Mouse (Mus musculus): ENCODE results near the gene Tspyl2. TPM values are rescaled to one million over a fixed set of nuclear protein-coding genes. Genes with fewer than 3 reads are reported as not detected.
"Not testable (repeated sequence)": the region's sequence is repeated elsewhere in the genome, so short reads cannot be mapped to it uniquely, and the experiment has no call there.

Gene Tspyl2
- 100 to 1,000 TPM; 105 to 116 TPM for total RNA-seq (2021)
- long read RNA-seq, experiment 1, transcript Tspyl2-201 (7 exons, 2,696 nt) = major isoform, 77 of 122 reads
- long read RNA-seq, experiment 1, partial matches to known transcripts = 5 of 122 reads
- long read RNA-seq, experiment 1, other reads (novel, unspliced or antisense) = 40 of 122 reads
- long read RNA-seq, experiment 2, transcript Tspyl2-201 (7 exons, 2,696 nt) = major isoform, 38 of 67 reads
- long read RNA-seq, experiment 2, partial matches to known transcripts = 4 of 67 reads
- long read RNA-seq, experiment 2, other reads (novel, unspliced or antisense) = 24 of 67 reads

DNA sequence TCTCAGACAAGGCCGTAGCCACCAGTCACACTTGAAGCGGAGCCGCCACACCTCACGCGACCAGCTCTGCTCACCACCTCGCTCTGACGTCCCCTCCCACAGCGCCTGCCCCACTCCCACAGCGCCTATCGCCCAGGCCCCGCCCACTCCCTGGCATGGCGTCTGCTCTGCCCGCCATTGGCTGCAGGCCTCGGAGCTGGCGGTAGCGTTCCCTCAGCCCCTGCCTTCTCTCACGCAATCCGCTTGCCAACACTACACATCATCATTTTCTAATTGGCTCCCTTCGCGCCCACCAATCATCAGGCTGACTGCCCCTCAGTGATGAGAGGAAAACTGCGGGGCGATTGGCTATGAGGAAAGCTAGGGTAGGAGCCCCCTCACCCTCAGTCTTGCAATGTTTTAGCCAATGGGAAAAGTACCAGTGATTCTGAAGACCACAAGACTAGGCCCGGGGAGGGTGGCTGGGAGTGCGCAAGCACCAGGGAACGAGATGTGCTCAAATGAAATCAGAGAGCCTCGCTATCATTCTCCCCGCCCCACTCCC lies at the start of gene Tspyl2:
Gene Tspyl2 (minus strand): TSS at position 68 of the 544 bp plus-strand sequence.
- DNase-seq (ENCODE audit: extremely low spot score in 1 of 2, low spot score in 2 of 2) = peak; percentile 90
- H3K27ac ChIP-seq = peak within 1 kb of the TSS; percentile 92
- intact Hi-C loops (cut with DNase I) = no loop called here
- H3K4me3 ChIP-seq = peak within 1 kb of the TSS; percentile 61
- TF ChIP-seq CTCF (IDR thresholded peaks at IDR 0.05) = no peak

DNA sequence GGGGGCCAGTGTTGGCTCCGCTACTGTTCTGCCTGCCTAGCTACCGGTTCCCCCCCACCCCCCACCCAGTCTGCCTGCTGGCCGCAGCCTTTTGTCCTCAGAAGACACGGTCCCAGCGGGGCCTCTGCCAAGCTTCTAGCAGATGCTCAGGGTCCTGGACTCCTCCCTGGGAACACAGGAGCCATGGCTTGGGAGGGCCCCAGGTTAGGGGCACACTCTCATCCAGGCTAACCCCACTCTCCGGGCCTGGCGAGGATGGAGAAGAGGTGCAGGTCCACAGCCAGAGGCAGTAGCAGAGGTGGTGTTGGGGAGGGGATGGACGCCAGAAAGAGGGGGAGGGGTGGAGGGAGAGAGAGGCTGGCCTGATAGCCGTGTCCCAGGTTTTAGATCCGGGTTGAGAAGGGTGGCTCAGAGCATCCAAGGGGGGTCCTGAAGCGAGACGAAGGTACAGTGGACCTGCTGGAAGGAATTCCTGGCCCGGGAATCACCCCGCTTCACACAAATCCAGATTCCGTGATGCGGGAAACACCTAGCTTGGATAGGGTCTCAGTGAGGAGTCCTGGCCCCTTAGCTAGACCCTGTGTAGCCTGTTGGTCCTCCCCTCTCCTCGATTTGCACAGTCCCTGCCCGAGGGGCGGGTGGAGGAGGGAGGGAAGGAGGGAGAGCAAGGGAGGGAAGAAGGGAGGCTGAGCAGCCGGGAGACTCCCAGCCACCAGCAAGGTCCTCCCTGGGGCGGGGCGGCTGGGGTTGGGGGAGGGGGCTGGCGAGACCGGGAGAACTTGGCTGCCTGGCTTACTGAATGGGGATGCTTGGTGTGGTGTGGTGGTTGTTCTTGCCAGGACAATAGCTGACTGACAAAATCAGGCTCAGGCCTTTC lies 26.4 kb upstream of the Tspyl2 start, which contains the start of gene Gpr173:
Gene Gpr173 (minus strand): TSS at position 308 of the 877 bp plus-strand sequence.
- intact Hi-C loops (cut with DNase I) = no loop called here
- no peak for TF ChIP-seq CTCF (IDR thresholded peaks at IDR 0.05)

DNA sequence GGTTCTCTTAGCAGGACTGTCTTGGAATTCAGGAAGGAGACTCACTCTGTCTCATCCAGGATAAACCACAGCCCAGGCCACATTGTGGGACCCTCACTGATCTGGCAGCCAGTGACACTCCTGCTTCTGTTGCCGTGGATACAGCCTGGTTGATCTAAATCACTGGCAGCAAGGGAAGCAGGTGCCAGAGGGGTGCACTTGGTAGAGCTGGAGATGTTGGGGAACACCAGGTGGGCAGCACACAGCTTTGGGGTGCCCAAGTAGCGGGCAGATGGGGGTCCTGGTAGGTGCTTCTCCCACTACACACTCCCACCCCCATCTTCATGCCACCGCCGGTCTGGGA lies 25.8 kb upstream of the Tspyl2 start:
- Histone ChIP-seq H3K27ac (peak overlapping the region; percentile 85), H3K4me3 (peak overlapping the region; percentile 55)
- intact Hi-C loops (cut with DNase I) = no loop called here
- DNase-seq (ENCODE audit: extremely low spot score in 1 of 2, low spot score in 2 of 2) = no peak
- TF ChIP-seq CTCF (IDR thresholded peaks at IDR 0.05) = no peak

More for the DNA sequence above, 26.4 kb upstream of the Tspyl2 start, which contains the start of gene Gpr173:
- Histone ChIP-seq H3K4me3 (peak within 1 kb of the TSS; percentile 55), H3K27ac (peak within 1 kb of the TSS; percentile 85)
- DNase-seq (ENCODE audit: extremely low spot score in 1 of 2, low spot score in 2 of 2) = peak; percentile 44 to 55

DNA sequence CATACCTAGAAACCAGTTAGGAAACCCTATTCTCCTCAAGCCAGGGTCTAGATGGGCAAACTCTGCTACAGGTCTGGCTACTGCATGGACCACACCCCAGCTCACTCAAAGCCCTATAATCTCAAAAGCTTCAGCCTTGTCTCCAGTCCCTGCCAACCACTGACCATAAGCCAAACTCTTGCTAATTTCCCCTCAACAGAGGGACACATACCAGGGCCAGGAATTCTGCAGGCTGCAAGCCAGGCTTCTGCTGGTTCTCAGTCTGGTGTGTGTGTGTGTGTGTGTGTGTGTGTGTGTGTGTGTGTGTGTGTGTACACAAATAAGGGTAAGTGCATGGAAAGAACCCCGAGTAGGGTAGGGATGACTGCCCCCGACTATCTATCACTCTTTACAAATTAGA lies 24.2 kb upstream of the Tspyl2 start:
- H3K27ac ChIP-seq = no peak overlapping the region
- intact Hi-C loops (cut with DNase I) = no loop called here
- H3K4me3 ChIP-seq = no peak overlapping the region
- no peak for DNase-seq (ENCODE audit: extremely low spot score in 1 of 2, low spot score in 2 of 2)
- TF ChIP-seq CTCF (IDR thresholded peaks at IDR 0.05) = no peak

DNA sequence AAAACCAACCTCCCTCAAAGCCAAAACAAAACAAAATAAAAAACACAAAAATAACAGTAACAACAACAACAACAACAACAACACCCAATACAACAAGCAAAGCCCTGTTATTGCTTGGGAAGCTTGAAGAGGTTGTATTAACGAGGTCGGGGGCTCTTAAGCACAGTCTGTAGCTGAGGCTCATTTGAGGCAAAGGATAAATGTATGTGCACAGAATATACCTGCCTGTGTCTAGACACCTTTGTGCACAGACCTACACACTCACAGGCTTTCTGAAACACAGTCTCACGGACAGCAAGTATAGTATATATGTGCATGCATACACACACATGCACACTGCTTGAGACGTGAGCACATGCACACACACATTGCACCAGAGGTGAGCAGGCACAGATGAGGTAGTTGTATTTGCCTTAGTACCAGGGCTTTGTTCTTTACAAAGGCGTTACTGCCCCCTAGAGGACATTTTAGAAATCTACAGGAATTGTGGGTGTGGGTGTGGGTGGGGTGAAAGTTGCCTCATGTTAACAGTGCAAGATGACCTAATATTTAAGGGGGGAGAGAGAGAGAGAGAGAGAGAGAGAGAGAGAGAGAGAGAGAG lies 10.4 kb upstream of the Tspyl2 start:
- DNase-seq (ENCODE audit: extremely low spot score in 1 of 2, low spot score in 2 of 2) = no peak
- TF ChIP-seq CTCF (IDR thresholded peaks at IDR 0.05) = peak; percentile 48
- Histone ChIP-seq H3K27ac (no peak overlapping the region), H3K4me3 (no peak overlapping the region)
- intact Hi-C loops (cut with DNase I) = loop anchor here (5.0 kb wide), 1 partner anchor 100 kb away; no protein-coding TSS in a partner anchor

DNA sequence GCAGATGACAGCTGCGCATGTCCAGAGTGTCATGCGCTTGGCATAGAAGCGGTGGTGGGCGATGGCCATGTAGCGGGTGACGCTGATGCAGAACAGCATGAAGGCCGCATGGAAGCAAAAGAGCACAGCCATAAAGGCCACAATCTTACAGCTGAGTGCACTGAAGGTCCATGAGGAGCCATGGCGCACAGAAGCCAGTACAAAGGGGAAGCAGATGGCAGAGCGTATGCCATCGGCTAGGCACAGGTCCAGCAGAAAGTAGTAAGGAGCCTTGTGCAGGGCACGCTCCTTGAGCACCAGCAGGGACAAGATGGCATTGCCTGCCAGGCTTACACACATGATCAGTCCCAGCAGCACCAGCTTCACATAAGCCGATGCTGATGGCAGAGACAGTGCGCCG lies 4.8 kb upstream of the Tspyl2 start:
- no peak for TF ChIP-seq CTCF (IDR thresholded peaks at IDR 0.05)
- intact Hi-C loops (cut with DNase I) = no loop called here
- Histone ChIP-seq H3K4me3 (no peak overlapping the region), H3K27ac (no peak overlapping the region)
- DNase-seq (ENCODE audit: extremely low spot score in 1 of 2, low spot score in 2 of 2) = no peak

DNA sequence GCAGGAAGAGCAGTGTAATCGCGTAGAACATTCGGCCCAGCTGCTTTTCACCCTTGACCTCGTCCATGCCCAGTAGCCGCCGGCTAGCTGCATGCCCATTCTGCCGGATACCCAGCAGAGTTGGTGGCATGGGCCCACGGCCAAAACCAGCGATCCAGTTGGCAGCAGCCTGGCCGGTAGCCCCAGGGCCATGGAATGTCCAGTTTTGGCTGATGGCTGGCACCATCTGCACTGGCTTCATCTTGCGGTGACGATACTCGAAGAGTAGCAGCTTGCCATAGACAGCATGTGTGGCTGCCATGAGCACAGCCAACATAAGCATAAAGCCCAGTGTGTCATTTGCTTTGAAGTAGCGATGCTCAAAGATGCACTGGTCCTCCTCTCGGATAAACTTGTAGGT lies 4.4 kb upstream of the Tspyl2 start:
- no peak for DNase-seq (ENCODE audit: extremely low spot score in 1 of 2, low spot score in 2 of 2)
- no peak for TF ChIP-seq CTCF (IDR thresholded peaks at IDR 0.05)
- H3K27ac ChIP-seq = no peak overlapping the region
- no peak overlapping the region for H3K4me3 ChIP-seq
- intact Hi-C loops (cut with DNase I) = no loop called here

DNA sequence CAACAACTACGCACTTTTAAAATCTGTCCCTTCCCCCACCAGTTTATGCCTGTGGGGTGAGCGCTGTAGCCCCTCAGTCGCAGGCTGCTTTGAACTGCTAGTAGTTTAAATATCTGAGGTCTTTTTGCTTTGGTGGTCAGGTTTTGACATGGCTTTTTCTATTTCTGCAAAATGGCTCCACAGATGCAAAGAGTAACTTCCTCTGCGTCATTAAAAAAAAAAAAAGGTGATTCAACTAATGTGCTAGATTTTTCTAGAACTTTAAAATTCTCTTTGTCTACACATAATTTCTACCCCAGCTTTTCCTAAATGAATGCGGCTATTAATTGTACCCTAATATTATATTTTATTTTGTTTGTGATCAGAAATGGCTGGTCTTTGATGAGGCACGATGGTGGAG lies 678 bp upstream of the Tspyl2 start:
- no peak for DNase-seq (ENCODE audit: extremely low spot score in 1 of 2, low spot score in 2 of 2)
- Histone ChIP-seq H3K27ac (peak overlapping the region; percentile 92), H3K4me3 (peak overlapping the region; percentile 61)
- TF ChIP-seq CTCF (IDR thresholded peaks at IDR 0.05) = no peak
- intact Hi-C loops (cut with DNase I) = no loop called here

DNA sequence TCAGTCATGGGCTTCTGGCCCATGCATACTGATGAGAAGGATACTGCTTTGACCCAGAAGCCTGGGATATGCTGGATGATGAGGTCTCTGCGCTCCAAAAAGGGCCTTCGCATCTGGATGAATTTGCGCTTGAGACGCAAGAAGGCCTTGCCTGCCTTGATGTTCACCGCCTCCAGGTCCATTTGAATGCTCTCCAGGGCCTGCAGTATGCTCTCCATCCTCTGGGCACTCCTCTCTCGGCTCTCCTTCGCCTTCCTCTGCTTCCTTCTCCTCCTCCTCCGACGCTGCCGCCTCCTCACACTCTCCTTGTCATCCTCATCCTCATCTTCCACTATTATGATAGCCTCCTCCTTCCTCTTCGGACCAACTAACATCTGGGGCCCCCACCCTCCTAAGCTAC lies 729 bp downstream of the Tspyl2 start:
- no peak; the same call in none of the 2 replicates for TF ChIP-seq CTCF (IDR thresholded peaks at IDR 0.05)
- no peak for DNase-seq (ENCODE audit: extremely low spot score in 1 of 2, low spot score in 2 of 2)
- intact Hi-C loops (cut with DNase I) = no loop called here

DNA sequence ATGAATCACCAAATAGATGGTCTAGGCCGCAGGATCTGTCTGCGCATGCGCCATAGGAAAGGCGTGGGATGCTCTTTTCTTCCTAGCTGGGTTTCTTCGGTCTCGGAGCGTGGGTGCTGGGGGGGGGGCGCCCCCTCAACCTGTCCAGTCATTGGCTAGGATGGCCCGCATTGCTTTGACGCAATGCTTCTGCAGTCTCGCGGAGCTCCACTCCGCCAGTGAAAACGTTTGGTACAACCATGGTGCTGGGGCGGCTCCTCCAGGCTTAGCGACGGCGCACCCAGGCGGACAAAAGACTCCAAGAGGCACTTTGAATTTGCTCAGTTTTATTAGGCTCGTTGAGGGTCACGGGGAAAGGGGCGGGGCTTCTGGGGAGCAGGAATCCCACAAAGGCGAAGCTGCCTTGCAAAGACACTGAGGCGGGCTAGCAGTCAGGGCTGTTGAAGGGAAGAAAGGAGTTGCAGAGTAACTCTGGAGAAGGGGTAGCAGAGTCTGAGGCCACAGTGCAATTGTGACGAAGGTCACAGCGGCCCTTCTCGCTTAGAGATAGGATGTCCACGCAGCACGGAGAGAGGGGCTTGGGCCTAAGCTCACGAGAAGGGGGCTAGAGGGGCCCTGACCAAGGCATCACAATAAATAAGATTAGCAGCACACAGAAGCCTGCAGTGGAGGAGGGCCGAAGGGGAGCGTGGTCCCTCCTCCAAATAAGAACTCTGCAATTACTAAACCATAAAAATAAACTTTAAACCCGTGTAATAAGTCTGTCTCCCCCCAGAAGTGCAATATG lies 5.5 kb downstream of the Tspyl2 start:
- H3K27ac ChIP-seq = peak overlapping the region; percentile 88
- DNase-seq (ENCODE audit: extremely low spot score in 1 of 2, low spot score in 2 of 2) = peak; percentile 84 to 88
- peak overlapping the region; percentile 15 for H3K4me3 ChIP-seq
- intact Hi-C loops (cut with DNase I) = no loop called here
- no peak for TF ChIP-seq CTCF (IDR thresholded peaks at IDR 0.05)

More for the DNA sequence above, 729 bp downstream of the Tspyl2 start:
- peak overlapping the region; percentile 61 for H3K4me3 ChIP-seq
- H3K27ac ChIP-seq = peak overlapping the region; percentile 92

DNA sequence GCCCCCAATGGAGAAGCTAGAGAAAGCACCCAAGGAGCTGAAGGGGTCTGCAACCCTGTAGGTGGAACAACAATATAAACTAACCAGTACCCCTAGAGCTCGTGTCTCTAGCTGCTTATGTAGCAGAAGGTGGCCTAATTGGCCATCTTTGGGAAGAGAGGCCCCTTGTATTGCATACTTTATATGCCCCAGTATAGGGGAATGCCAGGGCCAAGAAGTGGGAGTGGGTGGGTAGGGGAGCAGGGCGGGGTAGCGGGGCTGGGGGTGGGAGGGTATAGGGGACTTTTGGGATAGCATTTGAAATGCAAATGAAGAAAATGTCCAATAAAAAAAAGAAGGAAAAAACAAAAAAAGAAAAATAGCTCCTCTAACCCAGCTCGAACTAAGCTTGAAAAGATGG lies 6.1 kb downstream of the Tspyl2 start:
- H3K4me3 ChIP-seq; intact Hi-C loops (cut with DNase I): not testable (repeated sequence)
- peak overlapping the region; percentile 66 for H3K27ac ChIP-seq

DNA sequence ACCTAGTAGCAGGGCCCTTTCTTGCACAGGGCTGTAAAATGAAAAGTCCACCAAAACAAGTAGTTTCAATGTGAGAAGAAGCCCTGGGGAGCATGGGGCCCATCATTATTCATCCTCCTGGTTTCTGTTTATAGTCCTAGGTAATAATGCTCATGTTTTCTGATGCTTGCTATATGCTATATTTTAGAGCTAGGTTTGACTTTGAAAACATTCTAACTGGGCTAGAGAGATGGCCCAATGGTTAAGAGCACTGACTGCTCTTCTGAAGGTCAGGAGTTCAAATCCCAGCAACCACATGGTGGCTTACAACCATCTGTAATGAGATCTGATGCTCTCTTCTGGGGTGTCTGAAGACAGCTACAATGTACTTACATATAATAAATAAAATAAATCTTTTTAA lies 12.8 kb downstream of the Tspyl2 start:
- intact Hi-C loops (cut with DNase I); DNase-seq (ENCODE audit: extremely low spot score in 1 of 2, low spot score in 2 of 2): not testable (repeated sequence)

More for the DNA sequence above, 6.1 kb downstream of the Tspyl2 start:
- DNase-seq (ENCODE audit: extremely low spot score in 1 of 2, low spot score in 2 of 2) = not testable (repeated sequence)

More for the DNA sequence above, 12.8 kb downstream of the Tspyl2 start:
- not testable (repeated sequence) for H3K27ac ChIP-seq, H3K4me3 ChIP-seq
